Mouse (Mus musculus) liver, embryonic 14.5 days (tissue): ENCODE data around the gene BC004004. TPM values are rescaled to one million over a fixed set of nuclear protein-coding genes. Genes with fewer than 3 reads are reported as not detected.

Experiments used
- ATAC-seq: fragments of 200-750 bp; cut with Nextera tagmentation; 2 replicates; pipeline ENCODE4 v1.8.0; 2017; ENCODE audit warnings: moderate number of reproducible peaks, mild to moderate bottlenecking, moderate library complexity; ENCODE audit not compliant: insufficient read depth
- DNase-seq, 3 experiments: peaks; one replicate each; pipeline ENCODE4 v3.0.0-alpha.2; 2012 to 2013; ENCODE audit warnings: low read depth in 3 of 3, low spot score in 3 of 3
- H3K27ac ChIP-seq: fragments of 300-500 bp; sonication (generic); 2 replicates; pipeline ENCODE4 v1.5.1; 2014; ENCODE audit warnings: moderate library complexity, mild to moderate bottlenecking, control low read depth, inconsistent platforms
- H3K27me3 ChIP-seq: fragments of 300-500 bp; sonication (generic); 2 replicates; pipeline ENCODE4 v1.6.1; 2014; ENCODE audit warnings: mild to moderate bottlenecking, low read length, moderate library complexity; ENCODE audit not compliant: control insufficient read depth, insufficient read depth
- H3K36me3 ChIP-seq: fragments of 300-500 bp; sonication (generic); replicated peaks from 2 replicates; pipeline ENCODE4 v1.6.1; 2014; ENCODE audit warnings: low read depth; ENCODE audit not compliant: control insufficient read depth, insufficient read depth
- H3K4me1 ChIP-seq, 2 experiments: fragments of 200-500 bp in 1 of 2; fragments of 300-500 bp in 1 of 2; sonication (generic) in 1 of 2; replicated peaks; 2 replicates each; pipeline ENCODE4 v1.6.1; 2012 to 2014; ENCODE audit warnings: antibody characterized with exemption in 1 of 2, inconsistent platforms in 1 of 2, low read length in 1 of 2; ENCODE audit not compliant: control insufficient read depth in 2 of 2, insufficient read depth in 2 of 2
- H3K4me2 ChIP-seq: fragments of 300-500 bp; sonication (generic); 2 replicates; pipeline ENCODE4 v1.6.1; 2014; ENCODE audit warnings: low read depth, mild to moderate bottlenecking, control low read depth, moderate library complexity
- H3K4me3 ChIP-seq, 2 experiments: fragments of 200-500 bp in 1 of 2; fragments of 300-500 bp in 1 of 2; sonication (generic) in 1 of 2; 2 replicates each; pipeline ENCODE4 v1.5.1; 2012 to 2014; ENCODE audit warnings: low read depth in 2 of 2, low read length in 2 of 2, mild to moderate bottlenecking in 2 of 2, control low read depth in 1 of 2, inconsistent platforms in 1 of 2, moderate library complexity in 1 of 2; ENCODE audit not compliant: insufficient read depth in 1 of 2
- H3K9ac ChIP-seq: fragments of 300-500 bp; sonication (generic); replicated peaks from 2 replicates; pipeline ENCODE4 v1.6.1; 2014; ENCODE audit warnings: mild to moderate bottlenecking, control low read depth, moderate library complexity
- H3K9me3 ChIP-seq: fragments of 300-500 bp; sonication (generic); 2 replicates; pipeline ENCODE4 v1.6.1; 2016; ENCODE audit warnings: low read length, mixed read lengths; ENCODE audit not compliant: control insufficient read depth
- CTCF ChIP-seq: IDR thresholded peaks from 2 replicates; pipeline ENCODE4 v1.5.1; 2016; ENCODE audit warnings: antibody characterized with exemption, low read depth, control low read depth
- EP300 ChIP-seq: IDR thresholded peaks from 2 replicates; pipeline ENCODE4 v1.6.1; 2016; ENCODE audit warnings: antibody characterized with exemption, low read depth
- WGBS: fragments of 180-500 bp; shearing (Covaris S2); extraction: QIAGEN DNeasy Blood & Tissue Kit; methylation state at CpG from one replicate; pipeline ENCODE4 v1.1.7; 2014; ENCODE audit not compliant: insufficient replicate concordance; 5-methylcytosine and 5-hydroxymethylcytosine counted together
- polyA plus RNA-seq, 2 experiments: library from polyadenylated mRNA; depleted of rRNA in 1 of 2; stranded (reverse) in 1 of 2; unstranded in 1 of 2; fragments of >200 nt; fragmentation: Nextera tagmentation in 1 of 2; extraction: Ambion mirVana in 1 of 2; gene quantifications; 2 replicates each; pipeline versions ENCODE4 v1.2.1 to v1.2.3; 2012 to 2014

Gene BC004004
- polyA plus RNA-seq, 2 experiments: 26.1 to 58.1 TPM

DNA sequence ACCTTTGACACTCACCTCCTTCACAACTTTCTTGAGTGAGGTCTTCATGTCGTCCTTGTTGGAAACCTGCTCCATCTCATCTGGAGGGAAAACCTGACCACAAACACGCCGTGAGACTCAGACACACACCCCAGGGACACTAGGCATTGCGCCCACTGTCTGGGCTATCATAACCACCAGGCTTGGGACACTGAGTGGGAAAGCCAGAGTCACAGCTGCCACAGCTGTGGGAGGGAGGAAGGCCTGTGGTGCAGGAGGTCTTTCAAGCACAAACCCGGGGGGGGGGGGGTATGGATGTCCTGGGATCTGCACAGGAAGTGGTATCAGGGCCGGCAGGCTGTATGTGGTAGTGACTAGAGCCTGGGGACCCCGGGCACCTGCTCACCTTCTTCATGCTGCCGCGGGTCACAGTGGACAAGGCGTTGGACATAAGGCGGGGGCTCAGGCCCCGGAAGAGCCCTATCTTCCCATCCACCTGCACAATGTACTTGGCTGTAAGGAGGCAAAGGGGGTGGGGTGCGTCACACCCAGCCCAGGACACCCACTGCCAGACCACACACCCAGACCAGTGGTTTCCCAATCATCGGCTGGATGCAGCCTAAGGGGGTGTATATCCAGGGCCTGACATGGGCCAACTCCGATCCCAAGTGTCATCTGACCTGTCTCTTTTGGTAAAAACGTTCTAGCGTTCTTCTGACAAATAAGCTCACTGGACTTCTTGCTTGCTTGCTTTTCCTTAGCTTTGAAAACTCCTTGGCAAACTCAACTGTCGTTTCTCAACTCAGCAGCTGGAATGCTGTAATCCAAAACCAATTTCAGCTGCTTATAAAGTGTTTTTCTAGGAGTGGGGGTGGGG, 72.0 kb downstream of the BC004004 start:
- Histone ChIP-seq H3K27me3 (no peaks in the 10 kb centered on the region), H3K36me3 (peaks cover 3% of the 10 kb centered on the region; the same call in 1 of the 2 replicates), H3K9me3 (no peaks in the 10 kb centered on the region), H3K9ac (no peak overlapping the region), H3K4me1 (peaks cover 0 to 4% of the 10 kb centered on the region in 2 experiments; a peak in 2 of 4 replicates), H3K4me2 (no peak overlapping the region), H3K4me3 (no peak overlapping the region), H3K27ac (no peak overlapping the region)
- TF ChIP-seq CTCF (no peak), EP300 (no peak)
- ATAC-seq: no peak
- no peak for DNase-seq
- WGBS: 71% methylated on average over 18 of the region's 18 CpGs

DNA sequence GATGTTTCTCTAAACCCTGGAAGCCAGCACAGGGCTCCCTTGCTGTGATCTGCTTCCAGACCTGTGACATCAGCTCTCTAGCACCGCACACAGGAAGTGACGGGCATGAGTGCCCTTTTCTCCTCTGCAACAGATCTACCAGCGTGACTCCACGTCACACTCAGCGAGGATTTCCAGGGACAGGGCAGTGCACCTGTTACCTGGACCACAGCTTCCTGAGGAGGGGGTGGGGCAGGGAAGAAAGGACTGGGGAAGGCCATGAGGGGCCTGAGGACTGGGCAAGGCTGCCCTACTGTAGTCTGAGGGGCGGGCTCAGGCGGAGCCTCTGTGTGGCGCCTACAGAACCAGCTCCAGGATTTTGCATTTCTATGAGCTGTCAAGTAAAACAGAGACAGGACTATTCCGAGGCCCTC, 73.0 kb downstream of the BC004004 start:
- Histone ChIP-seq H3K27me3 (no peaks in the 10 kb centered on the region), H3K4me1 (peaks cover 5 to 10% of the 10 kb centered on the region in 2 experiments), H3K27ac (no peak overlapping the region), H3K9me3 (no peaks in the 10 kb centered on the region), H3K4me3 (no peak overlapping the region), H3K4me2 (no peak overlapping the region), H3K36me3 (peaks cover 3% of the 10 kb centered on the region; the same call in 1 of the 2 replicates), H3K9ac (no peak overlapping the region)
- no peak for DNase-seq
- 39% methylated on average over 9 of the region's 9 CpGs for WGBS
- peak; percentile 35 for TF ChIP-seq CTCF
- TF ChIP-seq EP300: no peak
- ATAC-seq: peak; percentile 20; the same call in 1 of the 2 replicates

DNA sequence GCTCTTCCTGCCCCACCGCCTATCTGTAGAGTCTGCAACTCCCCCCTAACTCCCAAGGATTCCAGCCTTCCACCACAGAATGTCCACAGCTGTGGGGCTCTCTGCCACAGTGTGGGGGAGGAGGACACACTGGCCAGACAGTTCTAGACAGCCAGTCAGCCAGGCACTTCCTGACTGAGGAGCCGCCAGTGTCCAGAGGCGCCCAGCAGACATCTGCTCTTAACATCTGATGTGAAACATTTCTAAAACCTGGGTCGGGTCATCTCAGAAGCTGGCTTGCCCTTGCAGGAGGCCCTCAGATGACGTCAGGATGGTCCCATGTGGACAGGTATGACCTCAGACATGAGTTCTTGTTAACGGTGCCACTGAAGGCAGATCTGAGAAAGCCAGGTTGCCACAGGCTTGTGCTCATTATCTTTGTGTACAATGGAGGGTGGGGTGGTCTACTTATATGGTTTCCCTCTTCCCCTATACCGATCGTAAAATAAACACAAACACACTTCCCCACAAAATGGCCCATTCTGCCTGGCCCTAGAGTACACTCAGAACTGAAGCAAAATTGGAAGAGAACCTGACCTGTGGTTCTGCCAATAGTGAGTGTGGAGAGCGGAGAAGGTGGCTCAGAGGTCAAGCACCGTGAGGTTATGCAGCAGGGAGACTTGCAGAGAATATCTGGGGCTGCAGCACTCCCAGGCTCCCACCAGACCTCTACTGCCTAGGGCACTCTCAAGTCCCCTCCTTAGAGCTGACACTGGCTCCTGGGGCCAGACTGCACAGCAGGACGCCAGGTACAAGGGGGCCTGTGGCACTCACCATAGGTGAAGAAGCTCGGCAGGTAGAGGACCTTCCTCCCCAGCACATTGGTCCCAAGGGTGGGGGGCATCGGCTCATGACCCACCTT, 73.7 kb downstream of the BC004004 start:
- Histone ChIP-seq H3K4me2 (no peak overlapping the region), H3K9ac (no peak overlapping the region), H3K27ac (no peak overlapping the region), H3K4me1 (peaks cover 9 to 15% of the 10 kb centered on the region in 2 experiments), H3K9me3 (no peaks in the 10 kb centered on the region), H3K36me3 (peaks cover 3% of the 10 kb centered on the region; the same call in 1 of the 2 replicates), H3K4me3 (no peak overlapping the region), H3K27me3 (no peaks in the 10 kb centered on the region)
- DNase-seq (no peak), ATAC-seq (peak; percentile 34; the same call in 1 of the 2 replicates)
- TF ChIP-seq CTCF (no peak), EP300 (no peak)
- WGBS: 46% methylated on average over 13 of the region's 13 CpGs

DNA sequence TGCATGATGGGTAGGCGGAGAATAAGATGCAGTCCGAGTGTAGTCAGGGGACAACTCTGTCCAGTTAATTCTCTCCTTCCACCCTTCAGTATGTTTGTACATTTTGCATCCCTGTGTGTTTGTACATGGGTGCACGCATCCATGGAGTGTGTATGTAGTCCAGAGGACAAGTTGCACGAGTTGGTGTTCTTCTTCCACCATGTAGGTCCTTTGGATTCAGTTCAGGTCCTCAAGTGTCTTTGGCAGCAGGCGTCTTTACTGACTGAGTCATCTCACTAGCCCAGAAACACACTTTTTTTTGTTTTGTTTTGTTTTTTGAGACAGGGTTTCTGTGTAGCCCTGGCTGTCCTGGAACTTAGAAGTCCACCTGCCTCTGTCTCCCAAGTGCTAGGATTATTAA, 74.7 kb downstream of the BC004004 start:
- Histone ChIP-seq H3K36me3 (no peaks in the 10 kb centered on the region), H3K9me3 (no peaks in the 10 kb centered on the region), H3K9ac (no peak overlapping the region), H3K4me3 (no peak overlapping the region), H3K27ac (no peak overlapping the region), H3K4me1 (peaks cover 9 to 18% of the 10 kb centered on the region in 2 experiments), H3K27me3 (no peaks in the 10 kb centered on the region), H3K4me2 (no peak overlapping the region)
- WGBS: 80% methylated on average over 5 of the region's 5 CpGs
- DNase-seq (no peak), ATAC-seq (no peak)
- TF ChIP-seq CTCF (no peak), EP300 (no peak)
